Mouse (Mus musculus): Measurements from ENCODE around the gene Vmn1r43. TPM values are rescaled to one million over a fixed set of nuclear protein-coding genes. Genes with fewer than 3 reads are reported as not detected.
"Not testable (repeated sequence)": the region's sequence is repeated elsewhere in the genome, so short reads cannot be mapped to it uniquely, and the experiment has no call there.

The Vmn1r43 gene
- total RNA-seq (2021): not detected
- long read RNA-seq, experiment 1: 0 reads
- long read RNA-seq, experiment 2: 0 reads

GRCm38 (mm10) chr6:89876313-89876712, at the start of gene Vmn1r43, which contains the start of gene Vmn1r42:
TSS of gene Vmn1r43 (minus strand) at chr6:89876413.
TSS of gene Vmn1r42 (minus strand) at chr6:89876413.
- not testable (repeated sequence) for DNase-seq (ENCODE audit: low spot score in 2 of 2)

GRCm38 (mm10) chr6:89883812-89884211, 7.6 kb upstream of the Vmn1r43 start:
- no peak for DNase-seq (ENCODE audit: low spot score in 2 of 2)

- DNase-seq (ENCODE audit: low spot score in 2 of 2): no peak
Measured at GRCm38 (mm10) chr6:89883360-89883759, 7.1 kb upstream of the Vmn1r43 start, which contains the start of gene Vmn1r44. TSS of gene Vmn1r44 (plus strand) at chr6:89883660.

- no peak for DNase-seq (ENCODE audit: low spot score in 2 of 2)
Measured at GRCm38 (mm10) chr6:89880867-89881266, 4.7 kb upstream of the Vmn1r43 start.

- no peak for DNase-seq (ENCODE audit: low spot score in 2 of 2)
Measured at GRCm38 (mm10) chr6:89876963-89877362, 750 bp upstream of the Vmn1r43 start.

- no peak for DNase-seq (ENCODE audit: low spot score in 2 of 2)
Measured at GRCm38 (mm10) chr6:89867976-89868375, 8.2 kb downstream of the Vmn1r43 start.

GRCm38 (mm10) chr6:89867276-89867675, 8.9 kb downstream of the Vmn1r43 start:
- DNase-seq (ENCODE audit: low spot score in 2 of 2): no peak

- no peak for DNase-seq (ENCODE audit: low spot score in 2 of 2)
Measured at GRCm38 (mm10) chr6:89863792-89864191, 12.4 kb downstream of the Vmn1r43 start.

- no peak for DNase-seq (ENCODE audit: low spot score in 2 of 2)
Measured at GRCm38 (mm10) chr6:89859839-89860238, 16.4 kb downstream of the Vmn1r43 start.

- no peak for DNase-seq (ENCODE audit: low spot score in 2 of 2)
Measured at GRCm38 (mm10) chr6:89857552-89857951, 18.7 kb downstream of the Vmn1r43 start.

Other genes with a start within 250 kb of the Vmn1r43 start
- 10 to 100 TPM; 10.2 to 10.7 TPM for gene Txnrd3, start 232.4 kb downstream of the Vmn1r43 start, total RNA-seq (2021)
- gene Vmn1r40, start 168.9 kb downstream of the Vmn1r43 start, total RNA-seq (2021): not detected
- gene Vmn1r41, start 135.6 kb downstream of the Vmn1r43 start, total RNA-seq (2021): not detected
- gene Vmn1r42, start within 50 bp of the Vmn1r43 start, total RNA-seq (2021): not detected
- not detected for gene Vmn1r44, start 7.2 kb upstream of the Vmn1r43 start, total RNA-seq (2021)
- gene Vmn1r45, start 64.2 kb upstream of the Vmn1r43 start, total RNA-seq (2021): not detected
- gene Vmn1r46, start 92.9 kb upstream of the Vmn1r43 start, total RNA-seq (2021): not detected
- gene Vmn1r47, start 139.7 kb upstream of the Vmn1r43 start, total RNA-seq (2021): not detected
- gene Vmn1r48, start 160.4 kb upstream of the Vmn1r43 start, total RNA-seq (2021): not detected
- gene Vmn1r49, start 202.1 kb upstream of the Vmn1r43 start, total RNA-seq (2021): not detected
- gene Vmn1r50, start 225.0 kb upstream of the Vmn1r43 start, total RNA-seq (2021): not detected
- not detected for gene Vmn1r51, start 246.2 kb upstream of the Vmn1r43 start, total RNA-seq (2021)

Measured in adrenal gland, adult 18-20 months (tissue).